Mouse (Mus musculus): Measurements from ENCODE around the gene Gm5414.

The Gm5414 gene

GRCm38 (mm10) chr15:101627884-101628283 is at the start of gene Gm5414:
Gene Gm5414, minus strand, starts transcription at chr15:101628188.
- no peak for DNase-seq (ENCODE audit: low spot score in 2 of 2)

- no peak for DNase-seq (ENCODE audit: low spot score in 2 of 2)
Measured at GRCm38 (mm10) chr15:101675978-101676377, 48.0 kb upstream of the Gm5414 start.

DNA sequence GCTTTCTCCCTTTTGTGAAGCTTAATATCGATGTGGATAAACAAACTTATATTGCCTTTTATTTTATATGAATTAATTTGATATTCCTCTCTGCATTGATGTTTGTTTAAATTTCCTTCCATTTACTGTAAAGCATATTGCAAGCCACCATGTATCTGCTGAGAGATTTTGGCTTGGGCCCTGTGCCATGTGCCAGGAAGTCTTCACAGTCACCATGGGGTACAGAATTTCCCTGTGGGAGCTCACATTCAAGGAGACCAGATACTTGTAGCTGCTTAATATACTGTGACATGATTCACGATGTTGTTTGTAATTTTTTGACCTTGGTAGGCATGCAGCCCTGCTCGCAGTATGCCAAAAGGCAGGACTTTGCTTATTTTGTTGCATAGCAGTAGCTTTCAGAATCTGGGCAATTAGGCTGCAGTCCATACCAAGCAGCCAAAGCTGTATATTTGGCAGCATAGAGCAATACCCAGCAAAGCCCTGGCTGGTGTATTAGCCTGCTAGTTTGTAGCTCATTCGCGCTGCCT is 24.8 kb upstream of the Gm5414 start:
- DNase-seq (ENCODE audit: low spot score in 2 of 2): no peak

DNA sequence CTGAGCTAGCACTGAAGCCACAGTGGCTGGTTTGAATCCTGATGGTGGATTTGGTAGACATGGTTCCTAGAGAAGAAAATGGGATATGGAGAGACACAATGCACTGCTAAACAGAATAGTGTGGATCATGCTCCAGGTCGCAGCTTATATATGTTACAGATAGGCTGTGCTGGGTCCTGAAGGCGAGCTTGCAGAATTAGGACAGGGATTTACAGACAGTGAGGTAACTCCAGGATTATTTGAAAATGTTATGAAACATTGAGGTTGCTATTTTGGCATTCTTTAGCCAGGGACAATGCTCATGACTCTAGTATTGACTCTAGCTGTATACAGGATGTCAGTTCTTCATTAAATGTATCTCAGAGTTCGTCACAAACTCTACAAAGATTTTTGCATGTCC is 19.3 kb upstream of the Gm5414 start, which contains the start of gene Gm5478:
TSS of gene Gm5478 (minus strand) at position 101 of the 400 bp plus-strand sequence.
- no peak for DNase-seq (ENCODE audit: low spot score in 2 of 2)

- DNase-seq (ENCODE audit: low spot score in 2 of 2): no peak
Measured at GRCm38 (mm10) chr15:101599123-101599522, 28.9 kb downstream of the Gm5414 start.

DNA sequence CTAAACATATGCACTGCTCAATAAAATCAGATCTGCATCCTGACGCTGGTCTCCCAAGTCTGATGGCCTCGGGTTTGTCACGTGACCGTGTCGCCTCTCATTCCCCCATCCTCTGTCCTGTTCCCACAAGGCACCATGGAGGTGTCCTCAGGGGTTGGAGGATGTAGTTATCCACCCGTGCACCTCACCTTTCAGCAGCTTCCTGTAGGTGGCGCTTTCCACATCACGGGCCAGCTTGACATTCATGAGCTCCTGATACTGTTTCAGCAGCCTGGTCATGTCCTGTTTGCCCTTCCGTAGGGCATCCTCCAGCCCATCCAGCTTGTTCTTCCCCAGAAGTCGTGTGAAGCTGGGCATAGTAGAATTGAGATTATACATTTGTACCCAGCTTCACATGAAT is 39.8 kb downstream of the Gm5414 start:
- no peak for DNase-seq (ENCODE audit: low spot score in 2 of 2)

- no peak for DNase-seq (ENCODE audit: low spot score in 2 of 2)
Measured at GRCm38 (mm10) chr15:101584456-101584855, 43.5 kb downstream of the Gm5414 start.

- no peak for DNase-seq (ENCODE audit: low spot score in 2 of 2)
Measured at GRCm38 (mm10) chr15:101583211-101583965, 44.6 kb downstream of the Gm5414 start.

DNA sequence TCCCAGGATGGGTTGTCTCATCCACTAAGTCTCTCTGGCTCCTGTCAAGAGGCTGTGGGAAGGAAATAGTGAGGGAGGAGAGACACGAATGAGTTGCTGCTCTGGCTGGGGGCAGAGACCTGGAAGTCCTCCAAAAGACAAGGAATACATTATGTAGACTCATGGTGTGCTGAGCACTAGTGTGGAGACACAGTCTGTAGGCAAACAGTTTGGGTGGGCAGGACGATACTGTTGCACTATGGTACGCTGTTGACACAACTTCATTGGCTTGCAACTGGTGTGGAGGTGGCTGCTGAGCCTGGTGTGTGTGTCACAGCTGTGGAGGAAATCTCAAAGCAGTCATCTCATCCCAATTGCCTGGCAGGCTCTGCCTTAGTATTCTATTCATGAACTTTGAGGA is 46.3 kb downstream of the Gm5414 start:
- DNase-seq (ENCODE audit: low spot score in 2 of 2): no peak

- no peak for DNase-seq (ENCODE audit: low spot score in 2 of 2)
Measured at GRCm38 (mm10) chr15:101575506-101575905, 52.5 kb downstream of the Gm5414 start.

Measured in spleen, postnatal 14 days (tissue).